In genomic region chr5:106826044-106826443, GRCm38 (mm10) we compare ENCODE assay signal across 11 mouse cellular contexts.
DNase-seq lines count a peak whose midpoint lies in the region; ATAC-seq and TF ChIP-seq lines count a peak whose summit lies in the region.
"Had no signal": no experiment of that assay in that cellular context is flagged by ENCODE, and none has a peak within 500 bp of the region (broad histone marks: within the 10 kb centered on the region; RNA-seq: fewer than 3 reads in every experiment).

No protein-coding gene starts in this region.

- H3K27me3 ChIP-seq in kidney, embryonic 14.5 days (ENCODE audit: control insufficient read depth, insufficient read depth, low read length): peaks cover 4% of the 10 kb centered on the region; the same call in 1 of the 2 replicates
- no peaks in the 10 kb centered on the region; the same call in none of the 2 replicates for H3K27me3 ChIP-seq in kidney, adult 2 months (replicated peaks; ENCODE audit: control insufficient read depth, insufficient read depth, low read length)
- H3K27me3 ChIP-seq in thymus, adult 2 months (ENCODE audit: control insufficient read depth, insufficient read depth, low read length): no peaks in the 10 kb centered on the region
- no peaks in the 10 kb centered on the region; the same call in 1 of the 2 replicates for H3K27me3 ChIP-seq in hindbrain, embryonic 16.5 days (replicated peaks; ENCODE audit: control insufficient read depth, insufficient read depth, low read length)
- no peaks in the 10 kb centered on the region for H3K27me3 ChIP-seq in neural tube, embryonic 14.5 days (ENCODE audit: control insufficient read depth, insufficient read depth, low read length)
- H3K27me3 ChIP-seq: embryonic facial prominence, embryonic 15.5 days had no signal

- no peaks in the 10 kb centered on the region for H3K9me3 ChIP-seq in kidney, embryonic 14.5 days (ENCODE audit: control insufficient read depth, low read length)
- no peaks in the 10 kb centered on the region for H3K9me3 ChIP-seq in hindbrain, embryonic 16.5 days (ENCODE audit: control insufficient read depth, low read length)
- H3K9me3 ChIP-seq in neural tube, embryonic 14.5 days (ENCODE audit: control insufficient read depth, low read length): no peaks in the 10 kb centered on the region
- H3K9me3 ChIP-seq: embryonic facial prominence, embryonic 15.5 days had no signal

- no peak overlapping the region for H3K4me3 ChIP-seq in kidney, embryonic 14.5 days (ENCODE audit: low read length)
- no peak overlapping the region for H3K4me3 ChIP-seq in kidney, adult 2 months (ENCODE audit: insufficient read depth, low read depth, low read length)
- H3K4me3 ChIP-seq in thymus, adult 2 months (ENCODE audit: control insufficient read depth, insufficient read depth, low read length): no peak overlapping the region
- no peak overlapping the region for H3K4me3 ChIP-seq in hindbrain, embryonic 16.5 days (ENCODE audit: low read length)
- H3K4me3 ChIP-seq in neural tube, embryonic 14.5 days (ENCODE audit: low read depth, low read length): no peak overlapping the region

- H3K27ac ChIP-seq in kidney, embryonic 14.5 days (ENCODE audit: low read depth, low read length): no peak overlapping the region
- H3K27ac ChIP-seq in kidney, adult 2 months (ENCODE audit: insufficient read depth, low read depth, low read length): no peak overlapping the region
- H3K27ac ChIP-seq in thymus, adult 2 months (ENCODE audit: control insufficient read depth, insufficient read depth, low read length): peak overlapping the region; percentile 65
- H3K27ac ChIP-seq in hindbrain, embryonic 16.5 days (ENCODE audit: low read depth, low read length): no peak overlapping the region
- H3K27ac ChIP-seq in neural tube, embryonic 14.5 days (ENCODE audit: low read depth, low read length): no peak overlapping the region
- H3K27ac ChIP-seq: embryonic facial prominence, embryonic 15.5 days; heart, adult 2 months; macrophage had no signal

- peak overlapping the region; percentile 69 for H3K4me2 ChIP-seq in kidney, embryonic 14.5 days (replicated peaks; ENCODE audit: low read depth, low read length)
- H3K4me2 ChIP-seq in hindbrain, embryonic 16.5 days (ENCODE audit: low read length): peak overlapping the region; percentile 86
- peak overlapping the region; percentile 57; the same call in 1 of the 2 replicates for H3K4me2 ChIP-seq in neural tube, embryonic 14.5 days (ENCODE audit: low read depth, low read length)

- no peaks in the 10 kb centered on the region for H3K36me3 ChIP-seq in kidney, embryonic 14.5 days (ENCODE audit: control insufficient read depth, insufficient read depth, low read length)
- H3K36me3 ChIP-seq in kidney, adult 2 months (ENCODE audit: control insufficient read depth, insufficient read depth, low read length): no peaks in the 10 kb centered on the region
- H3K36me3 ChIP-seq in thymus, adult 2 months (ENCODE audit: control insufficient read depth, insufficient read depth, low read length): no peaks in the 10 kb centered on the region
- no peaks in the 10 kb centered on the region for H3K36me3 ChIP-seq in hindbrain, embryonic 16.5 days (ENCODE audit: control insufficient read depth, insufficient read depth, low read length)
- H3K36me3 ChIP-seq in neural tube, embryonic 14.5 days (ENCODE audit: control insufficient read depth, insufficient read depth, low read length): no peaks in the 10 kb centered on the region
- H3K36me3 ChIP-seq: embryonic facial prominence, embryonic 15.5 days had no signal

- TF ChIP-seq POLR2A in kidney, adult 2 months (IDR thresholded peaks at IDR 0.05; ENCODE audit: low read depth, low read length): no peak
- no peak for TF ChIP-seq POLR2A in thymus, adult 2 months (IDR thresholded peaks at IDR 0.05; ENCODE audit: control insufficient read depth, extremely low read depth, insufficient read depth, low read length, poor library complexity)

- H3K4me1 ChIP-seq in kidney, embryonic 14.5 days (ENCODE audit: control insufficient read depth, insufficient read depth, low read length): no peaks in the 10 kb centered on the region
- no peaks in the 10 kb centered on the region for H3K4me1 ChIP-seq in kidney, adult 2 months (ENCODE audit: control insufficient read depth, insufficient read depth, low read length)
- peaks cover 4% of the 10 kb centered on the region for H3K4me1 ChIP-seq in thymus, adult 2 months (replicated peaks; ENCODE audit: control insufficient read depth, insufficient read depth, low read length)
- H3K4me1 ChIP-seq in hindbrain, embryonic 16.5 days (ENCODE audit: control insufficient read depth, insufficient read depth, low read depth, low read length): peaks cover 5% of the 10 kb centered on the region
- H3K4me1 ChIP-seq in neural tube, embryonic 14.5 days (ENCODE audit: control insufficient read depth, insufficient read depth, low read length): 0 out of 2 replicates have a peak, but pooled peaks cover 2% of the 10 kb centered on the region

- TF ChIP-seq CTCF in kidney, adult 2 months (conservative IDR thresholded peaks at IDR 0.05; ENCODE audit: insufficient read depth, insufficient read length, low read depth, low read length): no peak
- TF ChIP-seq CTCF in thymus, adult 2 months (IDR thresholded peaks at IDR 0.05; ENCODE audit: borderline replicate concordance, control insufficient read depth, extremely low read depth, insufficient read depth, low read length, poor library complexity): no peak

- no peak for DNase-seq in kidney, adult 2 months
- peak; percentile 12 for DNase-seq in thymus, adult 2 months
- DNase-seq in thymus, postnatal 10 days (ENCODE audit: low spot score in 2 of 2): no peak
- no peak for DNase-seq in yolk sac, embryonic 10.5 days (ENCODE audit: low spot score)
- DNase-seq: cerebellum, adult 18-20 months had no signal

- H3K9ac ChIP-seq in kidney, embryonic 14.5 days (ENCODE audit: low read depth, low read length): no peak overlapping the region
- H3K9ac ChIP-seq in hindbrain, embryonic 16.5 days (ENCODE audit: low read depth, low read length): no peak overlapping the region
- no peak overlapping the region for H3K9ac ChIP-seq in neural tube, embryonic 14.5 days (replicated peaks; ENCODE audit: low read depth, low read length)
- H3K9ac ChIP-seq: embryonic facial prominence, embryonic 15.5 days had no signal

- WGBS in kidney, embryonic 14.5 days: 53% methylated on average over 8 of the region's 8 CpGs
- WGBS in kidney, adult 2 months: 47% methylated on average over 8 of the region's 8 CpGs
- WGBS in thymus, adult 2 months: 81% methylated on average over 8 of the region's 8 CpGs
- 50% methylated on average over 8 of the region's 8 CpGs for WGBS in hindbrain, embryonic 16.5 days
- 51% methylated on average over 8 of the region's 8 CpGs for WGBS in neural tube, embryonic 14.5 days

- ATAC-seq in kidney, embryonic 14.5 days (ENCODE audit: low FRiP score, low TSS enrichment): no peak
- 0 out of 2 replicates have a peak, but pooled peaks have one; percentile 38 for ATAC-seq in hindbrain, embryonic 16.5 days
- no peak for ATAC-seq in neural tube, embryonic 14.5 days (ENCODE audit: low read depth)
